Mouse (Mus musculus) stomach, embryonic 16.5 days (tissue): ENCODE measurements around the gene Mycbpap. TPM values are rescaled to one million over a fixed set of nuclear protein-coding genes. Genes with fewer than 3 reads are reported as not detected.
A peak's percentile ranks its signal among the peaks of the same experiment; 100 is the strongest.

Experiments used
- ATAC-seq: fragments of 200-750 bp; cut with Nextera tagmentation; 2 replicates; pipeline ENCODE4 v1.8.0; 2017; ENCODE audit warnings: moderate number of reproducible peaks, moderate TSS enrichment; ENCODE audit not compliant: insufficient read depth, low FRiP score
- H3K27ac ChIP-seq: fragments of 300-500 bp; sonication (generic); 2 replicates; pipeline ENCODE4 v1.5.1; 2014; ENCODE audit warnings: low read length
- H3K27me3 ChIP-seq: fragments of 300-500 bp; sonication (generic); 2 replicates; pipeline ENCODE4 v1.6.1; 2014; ENCODE audit warnings: low read length, control low read depth, mixed read lengths; ENCODE audit not compliant: control insufficient read depth, insufficient read depth
- H3K36me3 ChIP-seq: fragments of 300-500 bp; sonication (generic); 2 replicates; pipeline ENCODE4 v1.6.1; 2014; ENCODE audit warnings: low read length; ENCODE audit not compliant: control insufficient read depth, insufficient read depth
- H3K4me1 ChIP-seq: fragments of 300-500 bp; sonication (generic); 2 replicates; pipeline ENCODE4 v1.6.1; 2014; ENCODE audit warnings: low read length, control low read depth, mixed read lengths; ENCODE audit not compliant: control insufficient read depth, insufficient read depth
- H3K4me2 ChIP-seq: fragments of 300-500 bp; sonication (generic); 2 replicates; pipeline ENCODE4 v1.6.1; 2014; ENCODE audit warnings: low read depth, low read length, mixed read lengths
- H3K4me3 ChIP-seq: fragments of 300-500 bp; sonication (generic); replicated peaks from 2 replicates; pipeline ENCODE4 v1.5.1; 2014; ENCODE audit warnings: mild to moderate bottlenecking, low read length
- H3K9ac ChIP-seq: fragments of 300-500 bp; sonication (generic); 2 replicates; pipeline ENCODE4 v1.6.1; 2014; ENCODE audit warnings: low read length
- H3K9me3 ChIP-seq: fragments of 300-500 bp; sonication (generic); replicated peaks from 2 replicates; pipeline ENCODE4 v1.6.1; 2016; ENCODE audit warnings: low read length, control low read depth; ENCODE audit not compliant: control insufficient read depth
- WGBS: fragments of 180-500 bp; shearing (Covaris S2); extraction: QIAGEN DNeasy Blood & Tissue Kit; methylation state at CpG from one replicate; pipeline ENCODE4 v1.1.7; 2014; 5-methylcytosine and 5-hydroxymethylcytosine counted together
- polyA plus RNA-seq: library from polyadenylated mRNA; unstranded; fragments of >200 nt; fragmentation: Nextera tagmentation; extraction: Ambion mirVana; gene quantifications from 2 replicates; pipeline ENCODE4 v1.2.1, GENCODE M21; 2015

Mycbpap gene
- polyA plus RNA-seq, 1 experiment from 2014 or later, result 2.8 TPM

DNA sequence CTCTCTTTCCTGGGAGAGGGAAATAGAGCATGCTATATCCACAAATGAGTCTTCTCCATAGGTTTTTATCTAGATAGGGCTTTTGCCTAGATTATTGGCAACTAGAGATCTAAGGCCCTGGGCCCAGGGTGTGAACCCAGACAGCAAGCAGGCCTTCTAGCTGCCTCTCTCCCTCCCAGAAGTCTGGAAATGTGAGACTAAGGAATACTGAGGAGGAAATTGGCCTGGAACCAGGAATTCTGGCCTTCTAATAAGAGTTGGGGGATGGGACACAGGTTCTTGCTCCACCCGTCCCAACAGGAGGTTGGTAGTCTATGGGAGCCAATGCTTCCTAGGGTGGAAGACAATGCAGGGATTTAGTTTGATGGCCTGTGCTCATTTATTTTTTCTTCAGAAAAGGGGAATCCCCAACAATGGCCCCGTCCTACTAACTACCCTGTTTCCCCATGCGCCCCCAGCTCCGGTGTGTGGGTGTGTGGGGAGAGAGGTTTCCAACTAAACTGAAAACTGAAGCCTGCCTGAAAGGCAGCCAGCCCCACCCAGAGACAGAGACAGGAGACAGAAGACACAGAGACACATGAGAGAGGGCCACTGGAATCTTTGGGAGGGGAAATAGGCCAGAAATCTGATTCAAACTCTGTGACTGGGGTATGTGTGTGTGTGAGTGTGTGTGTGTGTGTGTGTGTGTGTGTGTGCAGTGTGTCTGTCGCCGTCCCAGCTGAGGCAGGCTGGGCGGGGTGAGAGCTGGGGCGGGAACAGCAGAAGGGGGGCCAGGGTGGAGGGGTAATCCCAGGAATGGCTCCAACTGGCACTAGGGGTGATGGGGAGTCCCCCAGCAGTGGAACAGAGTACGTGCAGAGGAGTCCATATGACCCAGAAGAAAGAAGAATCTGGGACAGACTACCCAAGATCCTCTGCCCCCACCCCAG lies 52.1 kb downstream of the Mycbpap start:
- Histone ChIP-seq H3K4me1 (peaks cover 46% of the 10 kb centered on the region), H3K4me3 (no peak overlapping the region)
- ATAC-seq, result peak; percentile 29; the same call in 1 of the 2 replicates

DNA sequence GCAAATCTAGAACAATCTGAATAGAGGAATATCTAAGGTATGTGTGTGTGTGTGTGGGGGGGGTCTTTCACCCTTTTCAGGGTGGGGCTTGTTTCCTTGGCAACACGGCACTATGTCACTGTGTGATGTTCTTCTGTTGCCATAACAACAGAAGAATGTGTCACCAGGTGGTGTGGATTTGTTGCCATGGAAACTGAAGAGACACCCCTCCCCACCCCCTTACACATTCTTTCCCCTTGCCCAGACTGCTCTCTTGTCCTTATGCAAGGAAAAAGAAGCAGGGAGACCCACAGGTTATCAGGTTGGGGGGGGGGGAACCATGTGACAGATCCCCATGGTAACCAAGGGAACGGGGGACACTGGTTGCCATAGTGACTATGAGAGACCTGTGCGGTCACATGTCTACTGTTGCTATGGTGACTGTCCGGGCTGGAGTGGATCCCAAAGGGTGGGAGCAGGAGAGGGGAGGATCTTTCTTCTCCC lies 52.9 kb downstream of the Mycbpap start:
- peaks cover 44% of the 10 kb centered on the region for H3K4me1 ChIP-seq
- 21% methylated on average over 4 of the region's 4 CpGs for WGBS
- H3K4me2 ChIP-seq, result peak overlapping the region; percentile 15; the same call in 1 of the 2 replicates
- no peak for ATAC-seq
- H3K27ac ChIP-seq, result peak overlapping the region; percentile 82
- H3K36me3 ChIP-seq, result no peaks in the 10 kb centered on the region
- H3K27me3 ChIP-seq, result peaks cover 10% of the 10 kb centered on the region
- H3K4me3 ChIP-seq, result no peak overlapping the region
- H3K9ac ChIP-seq, result no peak overlapping the region
- H3K9me3 ChIP-seq, result no peaks in the 10 kb centered on the region

More for the DNA sequence above, 52.1 kb downstream of the Mycbpap start:
- no peaks in the 10 kb centered on the region for H3K9me3 ChIP-seq
- H3K27me3 ChIP-seq, result peaks cover 10% of the 10 kb centered on the region
- peak overlapping the region; percentile 82 for H3K27ac ChIP-seq
- H3K4me2 ChIP-seq, result peak overlapping the region; percentile 26
- H3K36me3 ChIP-seq, result no peaks in the 10 kb centered on the region
- WGBS, result 22% methylated on average over 9 of the region's 9 CpGs
- no peak overlapping the region for H3K9ac ChIP-seq

DNA sequence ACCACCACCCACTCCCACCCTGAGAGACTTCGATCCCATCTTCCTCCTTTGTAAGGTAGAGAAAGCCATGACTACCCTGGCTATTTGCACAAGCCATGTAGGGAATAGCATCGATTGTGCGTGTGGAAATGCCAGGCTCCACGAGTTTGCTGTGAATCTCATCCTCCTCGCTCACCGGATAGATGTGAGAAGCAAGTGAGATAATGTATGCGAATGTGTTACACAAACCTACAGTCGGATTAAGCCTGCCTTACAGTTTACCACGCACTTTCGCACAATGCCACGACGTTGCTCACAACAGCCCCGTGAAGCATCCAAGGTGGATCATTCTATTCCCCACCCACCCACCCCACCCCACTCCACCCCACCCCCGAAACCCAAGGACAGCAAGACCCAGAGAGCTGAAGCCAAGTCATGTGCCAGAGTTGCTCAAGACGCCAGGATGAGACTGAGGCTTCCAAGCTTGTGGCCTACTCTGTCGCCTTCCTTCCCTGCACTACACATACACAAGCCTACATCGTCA lies 55.1 kb downstream of the Mycbpap start:
- Histone ChIP-seq H3K36me3 (no peaks in the 10 kb centered on the region), H3K9ac (no peak overlapping the region), H3K4me1 (peaks cover 25% of the 10 kb centered on the region), H3K4me2 (no peak overlapping the region), H3K4me3 (no peak overlapping the region), H3K27me3 (peaks cover 3% of the 10 kb centered on the region; the same call in 1 of the 2 replicates), H3K27ac (no peak overlapping the region), H3K9me3 (no peaks in the 10 kb centered on the region)
- ATAC-seq, result no peak
- WGBS, result 88% methylated on average over 17 of the region's 17 CpGs

DNA sequence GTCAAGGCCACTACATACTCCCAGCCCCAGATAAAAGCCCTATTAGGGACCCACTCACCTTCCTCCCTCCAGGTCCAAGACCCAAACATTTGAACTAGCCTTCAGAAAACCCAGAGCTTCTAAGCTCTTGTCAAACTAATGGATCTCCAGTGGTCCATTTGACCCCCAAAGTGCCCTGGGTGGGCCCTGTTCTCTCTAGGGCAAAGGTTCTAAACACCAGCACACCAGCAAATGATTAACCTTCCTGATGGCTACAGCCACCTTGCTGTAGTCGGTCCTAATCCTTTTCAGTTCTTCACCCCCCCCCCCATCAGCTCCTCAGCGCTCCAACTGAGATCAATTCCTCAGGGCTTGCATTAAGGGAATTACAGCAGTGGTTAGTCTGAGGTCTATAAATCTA lies 57.4 kb downstream of the Mycbpap start:
- Histone ChIP-seq H3K36me3 (no peaks in the 10 kb centered on the region), H3K27me3 (no peaks in the 10 kb centered on the region), H3K4me3 (no peak overlapping the region), H3K9ac (no peak overlapping the region), H3K4me1 (peaks cover 15% of the 10 kb centered on the region), H3K4me2 (no peak overlapping the region), H3K27ac (no peak overlapping the region), H3K9me3 (no peaks in the 10 kb centered on the region)
- ATAC-seq, result no peak
- 20% methylated on average over 2 of the region's 2 CpGs for WGBS

- Histone ChIP-seq H3K9ac (no peak overlapping the region), H3K4me2 (no peak overlapping the region), H3K36me3 (no peaks in the 10 kb centered on the region), H3K4me3 (no peak overlapping the region), H3K27ac (no peak overlapping the region), H3K27me3 (no peaks in the 10 kb centered on the region), H3K9me3 (no peaks in the 10 kb centered on the region), H3K4me1 (no peaks in the 10 kb centered on the region; the same call in 1 of the 2 replicates)
- WGBS, result 88% methylated on average over 11 of the region's 11 CpGs
- no peak for ATAC-seq
These were observed 59.7 kb downstream of the Mycbpap start for GRCm38 (mm10) chr11:94461856-94462255.

DNA sequence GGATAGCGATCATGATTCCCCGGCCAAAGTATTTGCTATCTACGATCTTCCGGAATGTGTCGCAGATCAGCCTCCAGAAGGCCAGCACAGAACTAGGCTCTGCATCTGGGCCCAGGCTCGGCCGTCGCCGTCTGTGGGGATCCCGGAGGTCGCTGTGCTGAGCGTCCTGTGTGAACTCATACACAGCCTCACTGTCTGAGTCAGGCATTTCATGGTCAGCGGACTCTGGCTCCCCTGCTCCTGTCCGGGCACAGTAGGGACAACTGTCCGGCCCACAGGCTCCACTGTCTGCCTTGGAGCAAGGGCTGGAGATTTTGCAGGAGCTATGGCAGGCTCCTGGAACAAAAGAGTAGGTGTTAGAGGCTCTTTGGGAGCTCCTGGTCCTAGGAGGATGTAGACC lies 64.5 kb downstream of the Mycbpap start:
- H3K4me2 ChIP-seq, result no peak overlapping the region
- H3K27me3 ChIP-seq, result no peaks in the 10 kb centered on the region
- 82% methylated on average over 15 of the region's 15 CpGs for WGBS
- no peak for ATAC-seq
- no peak overlapping the region for H3K4me3 ChIP-seq
- H3K9ac ChIP-seq, result no peak overlapping the region
- no peak overlapping the region for H3K27ac ChIP-seq
- H3K36me3 ChIP-seq, result no peaks in the 10 kb centered on the region
- peaks cover 6% of the 10 kb centered on the region; the same call in 1 of the 2 replicates for H3K4me1 ChIP-seq
- no peaks in the 10 kb centered on the region for H3K9me3 ChIP-seq

GRCm38 (mm10) chr11:94456347-94456746 lies 65.2 kb downstream of the Mycbpap start:
- 60% methylated on average over 3 of the region's 3 CpGs for WGBS
- Histone ChIP-seq H3K36me3 (no peaks in the 10 kb centered on the region), H3K9me3 (no peaks in the 10 kb centered on the region), H3K4me3 (no peak overlapping the region), H3K4me2 (no peak overlapping the region), H3K27ac (no peak overlapping the region), H3K9ac (0 out of 2 replicates have a peak overlapping the region, but pooled peaks have one; percentile 31), H3K4me1 (peaks cover 6% of the 10 kb centered on the region; the same call in 1 of the 2 replicates), H3K27me3 (no peaks in the 10 kb centered on the region)
- ATAC-seq, result no peak

- Histone ChIP-seq H3K27ac (no peak overlapping the region), H3K9ac (no peak overlapping the region), H3K36me3 (no peaks in the 10 kb centered on the region), H3K27me3 (no peaks in the 10 kb centered on the region), H3K4me3 (no peak overlapping the region), H3K4me2 (no peak overlapping the region), H3K4me1 (peaks cover 9% of the 10 kb centered on the region), H3K9me3 (no peaks in the 10 kb centered on the region)
- WGBS, result 80% methylated on average over 10 of the region's 10 CpGs
- ATAC-seq, result no peak
These were observed 66.3 kb downstream of the Mycbpap start for GRCm38 (mm10) chr11:94455161-94455820.

DNA sequence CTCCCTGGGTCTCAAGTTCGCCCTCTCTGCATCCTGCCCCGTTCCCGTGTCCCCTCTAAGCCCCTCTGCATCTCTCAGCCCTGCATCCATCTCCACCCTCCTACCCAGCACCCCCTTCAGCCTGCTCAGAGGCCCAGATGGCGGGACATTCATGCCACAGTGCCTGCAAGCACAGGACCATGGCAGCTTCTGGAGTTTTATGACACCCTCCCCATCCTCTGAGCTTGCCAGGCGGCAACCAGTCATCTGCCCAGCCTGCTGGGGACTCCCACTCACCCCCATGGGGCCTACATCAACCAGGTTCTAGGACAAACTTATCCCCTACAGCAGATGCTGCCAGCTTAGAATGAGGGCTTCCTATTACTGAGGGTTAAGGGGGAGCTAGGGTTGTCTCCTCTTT lies 66.8 kb downstream of the Mycbpap start:
- H3K4me3 ChIP-seq, result no peak overlapping the region
- WGBS, result 74% methylated on average over 5 of the region's 5 CpGs
- no peaks in the 10 kb centered on the region for H3K9me3 ChIP-seq
- H3K27ac ChIP-seq, result no peak overlapping the region
- H3K9ac ChIP-seq, result no peak overlapping the region
- H3K4me1 ChIP-seq, result peaks cover 9% of the 10 kb centered on the region
- ATAC-seq, result no peak
- H3K36me3 ChIP-seq, result no peaks in the 10 kb centered on the region
- H3K4me2 ChIP-seq, result no peak overlapping the region
- H3K27me3 ChIP-seq, result no peaks in the 10 kb centered on the region
